Mouse (Mus musculus): Measurements from ENCODE around the gene Cox15.

GRCm38 (mm10) chr19:43786249-43787026, 33.6 kb upstream of the Cox15 start:
- TF ChIP-seq CTCF (IDR thresholded peaks at IDR 0.05; ENCODE audit: low read depth, low read length) (no peak), POLR2A (IDR thresholded peaks at IDR 0.05; ENCODE audit: borderline replicate concordance, low read depth, low read length) (no peak)
